Mouse (Mus musculus): Measurements from ENCODE around the gene Pdgfa.

DNA sequence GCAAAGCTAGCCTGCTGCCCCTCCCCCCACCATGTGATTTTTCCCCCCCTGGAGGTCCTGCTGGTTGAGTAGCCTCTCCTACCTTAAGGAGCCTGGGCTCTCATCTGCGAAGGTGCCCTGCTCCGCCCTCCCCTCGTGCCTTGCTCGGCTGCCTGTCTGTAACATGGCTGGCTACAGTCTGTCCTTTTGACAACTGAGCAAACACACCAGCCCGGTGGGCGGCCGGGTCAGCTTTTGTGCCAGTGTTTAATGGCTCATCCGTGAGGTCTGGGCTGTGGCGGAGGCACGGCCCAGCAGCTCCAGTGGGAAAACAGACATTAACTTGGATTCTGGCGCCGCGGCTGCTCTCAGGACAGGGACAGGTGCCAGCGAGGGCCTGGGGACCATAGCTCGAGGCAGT, 30.4 kb upstream of the Pdgfa start:
- no peak for TF ChIP-seq MAX (IDR thresholded peaks at IDR 0.05)
- TF ChIP-seq CTCF (IDR thresholded peaks at IDR 0.05; ENCODE audit: control insufficient read depth, insufficient read depth, insufficient read length), result no peak
- TF ChIP-seq CEBPB (IDR thresholded peaks at IDR 0.05; ENCODE audit: low read depth), result no peak
- no peak for TF ChIP-seq USF1 (IDR thresholded peaks at IDR 0.05; ENCODE audit: low read depth)
- no peak for TF ChIP-seq MYOG (IDR thresholded peaks at IDR 0.05; ENCODE audit: control insufficient read depth, extremely low read depth, insufficient read length)
- no peak for TF ChIP-seq MYOD1 (IDR thresholded peaks at IDR 0.05; ENCODE audit: control insufficient read depth, insufficient read length, low read depth)

All from C2C12 (cell line).